27 mouse cellular contexts compared by ENCODE assay signal in genomic region chr12:92228585-92228984, GRCm38 (mm10).
DNase-seq lines count a peak whose midpoint lies in the region; ATAC-seq and TF ChIP-seq lines count a peak whose summit lies in the region.
"Had no signal": no experiment of that assay in that cellular context is flagged by ENCODE, and none has a peak within 500 bp of the region (broad histone marks: within the 10 kb centered on the region; RNA-seq: fewer than 3 reads in every experiment).

No protein-coding gene starts in this region.

- ATAC-seq in kidney, postnatal 0 days (replicated peaks; ENCODE audit: low FRiP score, low read depth), result 0 out of 2 replicates have a peak, but pooled peaks have one; percentile 57
- no peak for ATAC-seq in megakaryocyte-erythroid progenitor cell, adult 5-6 weeks (replicated peaks; ENCODE audit: low FRiP score, low TSS enrichment, poor library complexity, severe bottlenecking)
- ATAC-seq: CD4-positive, CD25-positive, alpha-beta regulatory T cell, adult 4 months; forebrain, embryonic 14.5 days had no signal

- H3K4me3 ChIP-seq in kidney, adult 2 months (ENCODE audit: insufficient read depth, low read depth, low read length), result no peak overlapping the region
- no peak overlapping the region for H3K4me3 ChIP-seq in kidney, postnatal 0 days (replicated peaks; ENCODE audit: low read depth, low read length)
- H3K4me3 ChIP-seq: embryonic facial prominence, embryonic 13.5 days; embryonic facial prominence, embryonic 15.5 days; erythroblast, embryonic 14.5 days; forebrain, embryonic 10.5 days; forebrain, embryonic 12.5 days had no signal

- WGBS in kidney, adult 2 months, result 56% methylated on average over 4 of the region's 4 CpGs
- WGBS in kidney, postnatal 0 days, result 79% methylated on average over 4 of the region's 4 CpGs

- no peak overlapping the region for H3K4me2 ChIP-seq in kidney, postnatal 0 days (ENCODE audit: low read length)
- H3K4me2 ChIP-seq: embryonic facial prominence, embryonic 13.5 days; embryonic facial prominence, embryonic 15.5 days; forebrain, embryonic 12.5 days had no signal

- no peak overlapping the region for H3K9ac ChIP-seq in kidney, postnatal 0 days (ENCODE audit: low read depth, low read length)
- H3K9ac ChIP-seq: embryonic facial prominence, embryonic 13.5 days; embryonic facial prominence, embryonic 15.5 days; forebrain, embryonic 12.5 days had no signal

- TF ChIP-seq CTCF in kidney, adult 2 months (conservative IDR thresholded peaks at IDR 0.05; ENCODE audit: insufficient read depth, insufficient read length, low read depth, low read length), result no peak
- TF ChIP-seq CTCF in kidney, postnatal 0 days (IDR thresholded peaks at IDR 0.05; ENCODE audit: low read depth), result no peak

- no peaks in the 10 kb centered on the region for H3K36me3 ChIP-seq in kidney, adult 2 months (ENCODE audit: control insufficient read depth, insufficient read depth, low read length)
- H3K36me3 ChIP-seq in kidney, postnatal 0 days (ENCODE audit: insufficient read depth, low read length), result no peaks in the 10 kb centered on the region
- H3K36me3 ChIP-seq: embryonic facial prominence, embryonic 13.5 days; embryonic facial prominence, embryonic 15.5 days; forebrain, embryonic 10.5 days; forebrain, embryonic 12.5 days; G1E had no signal

- peak; percentile 74 for DNase-seq in kidney, adult 2 months
- no peak for DNase-seq in kidney, postnatal 4 days
- DNase-seq in kidney, postnatal 0 days (ENCODE audit: low spot score), result no peak
- no peak for DNase-seq in kidney, adult 11 months
- DNase-seq in Muller cell, postnatal 12 days (ENCODE audit: inconsistent ontology term), result peak; percentile 26
- DNase-seq in retina, postnatal 1 day, result peak; percentile 90
- DNase-seq: adrenal gland, adult 2 months; adrenal gland, postnatal 10 days; adrenal gland, postnatal 25 days; B cell, adult 2 months; cerebellum, adult 11 months; cerebellum, adult 18-20 months; cerebellum, adult 8-10 months; cerebellum, adult 9-11 months; cerebellum, postnatal 14 days; cerebellum, postnatal 36 days; embryo, embryonic 11 days had no signal

- H3K9me3 ChIP-seq in kidney, postnatal 0 days (replicated peaks; ENCODE audit: low read length), result no peaks in the 10 kb centered on the region
- H3K9me3 ChIP-seq: embryonic facial prominence, embryonic 13.5 days; embryonic facial prominence, embryonic 15.5 days; forebrain, embryonic 10.5 days; forebrain, embryonic 12.5 days; G1E had no signal

- H3K4me1 ChIP-seq in kidney, adult 2 months (ENCODE audit: control insufficient read depth, insufficient read depth, low read length), result peaks cover 4% of the 10 kb centered on the region; the same call in 1 of the 2 replicates
- H3K4me1 ChIP-seq in kidney, postnatal 0 days (replicated peaks; ENCODE audit: insufficient read depth, low read length), result no peaks in the 10 kb centered on the region
- H3K4me1 ChIP-seq: embryonic facial prominence, embryonic 13.5 days; embryonic facial prominence, embryonic 15.5 days; forebrain, embryonic 10.5 days; forebrain, embryonic 12.5 days had no signal

- TF ChIP-seq POLR2A in kidney, adult 2 months (IDR thresholded peaks at IDR 0.05; ENCODE audit: low read depth, low read length), result no peak

- no peak overlapping the region for H3K27ac ChIP-seq in kidney, adult 2 months (ENCODE audit: insufficient read depth, low read depth, low read length)
- H3K27ac ChIP-seq in kidney, postnatal 0 days, result no peak overlapping the region
- H3K27ac ChIP-seq: embryonic facial prominence, embryonic 13.5 days; embryonic facial prominence, embryonic 15.5 days; forebrain, embryonic 10.5 days; forebrain, embryonic 12.5 days had no signal

- H3K27me3 ChIP-seq in kidney, adult 2 months (replicated peaks; ENCODE audit: control insufficient read depth, insufficient read depth, low read length), result no peaks in the 10 kb centered on the region
- no peaks in the 10 kb centered on the region for H3K27me3 ChIP-seq in kidney, postnatal 0 days (ENCODE audit: insufficient read depth, low read length)
- H3K27me3 ChIP-seq: CH12.LX; embryonic facial prominence, embryonic 13.5 days; embryonic facial prominence, embryonic 15.5 days; forebrain, embryonic 12.5 days had no signal

Comparison
In these comparisons a context has a peak if more than half of its experiments do, and no peak if none do; other contexts are left out.
1. DNase-seq: peak in kidney, adult 2 months (single experiment), Muller cell, postnatal 12 days (single experiment) and retina, postnatal 1 day (single experiment); none in kidney, postnatal 4 days (0 of 2), kidney, postnatal 0 days (single experiment) and kidney, adult 11 months (single experiment).